Mouse (Mus musculus): ENCODE measurements around the gene Ugp2. TPM values are rescaled to one million over a fixed set of nuclear protein-coding genes. Genes with fewer than 3 reads are reported as not detected.

The Ugp2 gene
- polyA plus RNA-seq, 1 experiment from 2014 or later: 82.2 TPM

- Histone ChIP-seq H3K36me3 (ENCODE audit: control insufficient read depth, insufficient read depth, low read length) (peaks cover 10% of the 10 kb centered on the region), H3K27ac (ENCODE audit: low read length) (no peak overlapping the region), H3K27me3 (ENCODE audit: control insufficient read depth, insufficient read depth, low read length) (no peaks in the 10 kb centered on the region), H3K4me3 (ENCODE audit: low read depth, low read length) (no peak overlapping the region), H3K4me1 (ENCODE audit: control insufficient read depth, insufficient read depth, low read length) (no peaks in the 10 kb centered on the region), H3K9ac (replicated peaks; ENCODE audit: low read depth, low read length) (no peak overlapping the region), H3K9me3 (ENCODE audit: control insufficient read depth, low read depth, low read length) (no peaks in the 10 kb centered on the region), H3K4me2 (replicated peaks; ENCODE audit: low read depth, low read length) (no peak overlapping the region)
- no peak for ATAC-seq (ENCODE audit: insufficient number of reproducible peaks, insufficient read depth, low FRiP score, low read depth)
- 84% methylated on average over 2 of the region's 2 CpGs for WGBS
These were observed 22.1 kb downstream of the Ugp2 start for GRCm38 (mm10) chr11:21348890-21349289.

- no peak for ATAC-seq (ENCODE audit: insufficient number of reproducible peaks, insufficient read depth, low FRiP score, low read depth)
- WGBS: 96% methylated on average over 3 of the region's 3 CpGs
- Histone ChIP-seq H3K4me1 (ENCODE audit: control insufficient read depth, insufficient read depth, low read length) (no peaks in the 10 kb centered on the region), H3K27ac (ENCODE audit: low read length) (no peak overlapping the region), H3K9me3 (ENCODE audit: control insufficient read depth, low read depth, low read length) (no peaks in the 10 kb centered on the region), H3K4me3 (ENCODE audit: low read depth, low read length) (no peak overlapping the region), H3K27me3 (ENCODE audit: control insufficient read depth, insufficient read depth, low read length) (no peaks in the 10 kb centered on the region), H3K9ac (replicated peaks; ENCODE audit: low read depth, low read length) (no peak overlapping the region), H3K36me3 (ENCODE audit: control insufficient read depth, insufficient read depth, low read length) (peaks cover 3% of the 10 kb centered on the region; the same call in 1 of the 2 replicates), H3K4me2 (replicated peaks; ENCODE audit: low read depth, low read length) (no peak overlapping the region)
These were observed 25.0 kb downstream of the Ugp2 start for GRCm38 (mm10) chr11:21346020-21346419.

GRCm38 (mm10) chr11:21343490-21343889 lies 27.5 kb downstream of the Ugp2 start:
- Histone ChIP-seq H3K4me3 (ENCODE audit: low read depth, low read length) (no peak overlapping the region), H3K27me3 (ENCODE audit: control insufficient read depth, insufficient read depth, low read length) (no peaks in the 10 kb centered on the region), H3K36me3 (ENCODE audit: control insufficient read depth, insufficient read depth, low read length) (peaks cover 3% of the 10 kb centered on the region; the same call in 1 of the 2 replicates), H3K4me1 (ENCODE audit: control insufficient read depth, insufficient read depth, low read length) (no peaks in the 10 kb centered on the region), H3K9me3 (ENCODE audit: control insufficient read depth, low read depth, low read length) (no peaks in the 10 kb centered on the region), H3K4me2 (replicated peaks; ENCODE audit: low read depth, low read length) (no peak overlapping the region), H3K27ac (ENCODE audit: low read length) (no peak overlapping the region), H3K9ac (replicated peaks; ENCODE audit: low read depth, low read length) (no peak overlapping the region)
- 93% methylated on average over 5 of the region's 5 CpGs for WGBS
- ATAC-seq (ENCODE audit: insufficient number of reproducible peaks, insufficient read depth, low FRiP score, low read depth): no peak

- H3K9ac ChIP-seq (replicated peaks; ENCODE audit: low read depth, low read length): no peak overlapping the region
- WGBS: 85% methylated on average over 4 of the region's 4 CpGs
- no peaks in the 10 kb centered on the region for H3K27me3 ChIP-seq (ENCODE audit: control insufficient read depth, insufficient read depth, low read length)
- H3K4me2 ChIP-seq (replicated peaks; ENCODE audit: low read depth, low read length): no peak overlapping the region
- H3K27ac ChIP-seq (ENCODE audit: low read length): no peak overlapping the region
- no peak overlapping the region for H3K4me3 ChIP-seq (ENCODE audit: low read depth, low read length)
- H3K9me3 ChIP-seq (ENCODE audit: control insufficient read depth, low read depth, low read length): no peaks in the 10 kb centered on the region
- ATAC-seq (ENCODE audit: insufficient number of reproducible peaks, insufficient read depth, low FRiP score, low read depth): no peak
- no peaks in the 10 kb centered on the region for H3K4me1 ChIP-seq (ENCODE audit: control insufficient read depth, insufficient read depth, low read length)
- peaks cover 6% of the 10 kb centered on the region; the same call in 1 of the 2 replicates for H3K36me3 ChIP-seq (ENCODE audit: control insufficient read depth, insufficient read depth, low read length)
These were observed 31.9 kb downstream of the Ugp2 start for GRCm38 (mm10) chr11:21339088-21339487.

GRCm38 (mm10) chr11:21337855-21338254 lies 33.1 kb downstream of the Ugp2 start:
- Histone ChIP-seq H3K27ac (ENCODE audit: low read length) (no peak overlapping the region), H3K36me3 (ENCODE audit: control insufficient read depth, insufficient read depth, low read length) (peaks cover 12% of the 10 kb centered on the region; the same call in 1 of the 2 replicates), H3K4me1 (ENCODE audit: control insufficient read depth, insufficient read depth, low read length) (no peaks in the 10 kb centered on the region), H3K27me3 (ENCODE audit: control insufficient read depth, insufficient read depth, low read length) (no peaks in the 10 kb centered on the region), H3K4me3 (ENCODE audit: low read depth, low read length) (no peak overlapping the region), H3K4me2 (replicated peaks; ENCODE audit: low read depth, low read length) (no peak overlapping the region), H3K9ac (replicated peaks; ENCODE audit: low read depth, low read length) (no peak overlapping the region), H3K9me3 (ENCODE audit: control insufficient read depth, low read depth, low read length) (no peaks in the 10 kb centered on the region)
- no peak for ATAC-seq (ENCODE audit: insufficient number of reproducible peaks, insufficient read depth, low FRiP score, low read depth)
- WGBS: 88% methylated on average over 1 of the region's 1 CpGs

- 92% methylated on average over 5 of the region's 5 CpGs for WGBS
- H3K36me3 ChIP-seq (ENCODE audit: control insufficient read depth, insufficient read depth, low read length): peaks cover 32% of the 10 kb centered on the region
These were observed 38.2 kb downstream of the Ugp2 start for GRCm38 (mm10) chr11:21332639-21333295.

GRCm38 (mm10) chr11:21328141-21328540 lies 42.9 kb downstream of the Ugp2 start:
- no peak overlapping the region for H3K9ac ChIP-seq (replicated peaks; ENCODE audit: low read depth, low read length)
- ATAC-seq (ENCODE audit: insufficient number of reproducible peaks, insufficient read depth, low FRiP score, low read depth): no peak
- 79% methylated on average over 5 of the region's 5 CpGs for WGBS

More at GRCm38 (mm10) chr11:21332639-21333295, 38.2 kb downstream of the Ugp2 start:
- H3K9me3 ChIP-seq (ENCODE audit: control insufficient read depth, low read depth, low read length): no peaks in the 10 kb centered on the region
- H3K4me3 ChIP-seq (ENCODE audit: low read depth, low read length): no peak overlapping the region
- no peak overlapping the region for H3K9ac ChIP-seq (replicated peaks; ENCODE audit: low read depth, low read length)
- ATAC-seq (ENCODE audit: insufficient number of reproducible peaks, insufficient read depth, low FRiP score, low read depth): no peak
- H3K4me2 ChIP-seq (replicated peaks; ENCODE audit: low read depth, low read length): no peak overlapping the region
- no peak overlapping the region for H3K27ac ChIP-seq (ENCODE audit: low read length)
- H3K4me1 ChIP-seq (ENCODE audit: control insufficient read depth, insufficient read depth, low read length): no peaks in the 10 kb centered on the region
- no peaks in the 10 kb centered on the region for H3K27me3 ChIP-seq (ENCODE audit: control insufficient read depth, insufficient read depth, low read length)

GRCm38 (mm10) chr11:21327486-21327885 lies 43.5 kb downstream of the Ugp2 start:
- no peak overlapping the region for H3K9ac ChIP-seq (replicated peaks; ENCODE audit: low read depth, low read length)
- no peaks in the 10 kb centered on the region for H3K9me3 ChIP-seq (ENCODE audit: control insufficient read depth, low read depth, low read length)
- H3K36me3 ChIP-seq (ENCODE audit: control insufficient read depth, insufficient read depth, low read length): peaks cover 40% of the 10 kb centered on the region
- H3K4me1 ChIP-seq (ENCODE audit: control insufficient read depth, insufficient read depth, low read length): no peaks in the 10 kb centered on the region
- no peak overlapping the region for H3K4me3 ChIP-seq (ENCODE audit: low read depth, low read length)
- whole genome bisulfite sequencing: 91% methylated on average over 5 of the region's 5 CpGs
- no peak overlapping the region for H3K4me2 ChIP-seq (replicated peaks; ENCODE audit: low read depth, low read length)
- H3K27ac ChIP-seq (ENCODE audit: low read length): no peak overlapping the region
- ATAC-seq (ENCODE audit: insufficient number of reproducible peaks, insufficient read depth, low FRiP score, low read depth): no peak
- no peaks in the 10 kb centered on the region for H3K27me3 ChIP-seq (ENCODE audit: control insufficient read depth, insufficient read depth, low read length)

More at GRCm38 (mm10) chr11:21328141-21328540, 42.9 kb downstream of the Ugp2 start:
- Histone ChIP-seq H3K36me3 (ENCODE audit: control insufficient read depth, insufficient read depth, low read length) (peaks cover 43% of the 10 kb centered on the region), H3K4me1 (ENCODE audit: control insufficient read depth, insufficient read depth, low read length) (no peaks in the 10 kb centered on the region), H3K4me3 (ENCODE audit: low read depth, low read length) (no peak overlapping the region), H3K27me3 (ENCODE audit: control insufficient read depth, insufficient read depth, low read length) (no peaks in the 10 kb centered on the region), H3K27ac (ENCODE audit: low read length) (no peak overlapping the region), H3K4me2 (replicated peaks; ENCODE audit: low read depth, low read length) (no peak overlapping the region), H3K9me3 (ENCODE audit: control insufficient read depth, low read depth, low read length) (no peaks in the 10 kb centered on the region)

GRCm38 (mm10) chr11:21326770-21327169 lies 44.2 kb downstream of the Ugp2 start:
- Histone ChIP-seq H3K4me3 (ENCODE audit: low read depth, low read length) (no peak overlapping the region), H3K36me3 (ENCODE audit: control insufficient read depth, insufficient read depth, low read length) (peaks cover 44% of the 10 kb centered on the region), H3K9me3 (ENCODE audit: control insufficient read depth, low read depth, low read length) (no peaks in the 10 kb centered on the region), H3K9ac (replicated peaks; ENCODE audit: low read depth, low read length) (no peak overlapping the region), H3K27ac (ENCODE audit: low read length) (no peak overlapping the region), H3K27me3 (ENCODE audit: control insufficient read depth, insufficient read depth, low read length) (no peaks in the 10 kb centered on the region), H3K4me2 (replicated peaks; ENCODE audit: low read depth, low read length) (no peak overlapping the region), H3K4me1 (ENCODE audit: control insufficient read depth, insufficient read depth, low read length) (no peaks in the 10 kb centered on the region)
- WGBS: 64% methylated on average over 2 of the region's 2 CpGs
- no peak for ATAC-seq (ENCODE audit: insufficient number of reproducible peaks, insufficient read depth, low FRiP score, low read depth)
